ENCODE assay signal across 10 mouse cellular contexts in genomic region chr2:32353836-32354235, GRCm38 (mm10). TPM values are rescaled to one million over a fixed set of nuclear protein-coding genes. Genes with fewer than 3 reads are reported as not detected.
A peak's percentile ranks its signal among the peaks of the same experiment; 100 is the strongest.
DNase-seq lines count a peak whose midpoint lies in the region; ATAC-seq and TF ChIP-seq lines count a peak whose summit lies in the region.
"Had no signal": no experiment of that assay in that cellular context is flagged by ENCODE, and none has a peak within 500 bp of the region (broad histone marks: within the 10 kb centered on the region; RNA-seq: fewer than 3 reads in every experiment).

No protein-coding gene starts in this region.

- TF ChIP-seq CTCF in hindbrain, postnatal 0 days (IDR thresholded peaks at IDR 0.05; ENCODE audit: low read depth): no peak

- peak overlapping the region; percentile 93; the same call in 1 of the 2 replicates for H3K9ac ChIP-seq in hindbrain, embryonic 13.5 days
- no peak overlapping the region for H3K9ac ChIP-seq in hindbrain, postnatal 0 days (replicated peaks; ENCODE audit: low read length)
- no peak overlapping the region for H3K9ac ChIP-seq in neural tube, embryonic 13.5 days
- H3K9ac ChIP-seq in limb, embryonic 12.5 days (replicated peaks): peak overlapping the region; percentile 12; the same call in 1 of the 2 replicates

- WGBS in hindbrain, embryonic 13.5 days: 79% methylated on average over 6 of the region's 6 CpGs
- WGBS in hindbrain, postnatal 0 days: 78% methylated on average over 6 of the region's 6 CpGs
- WGBS in neural tube, embryonic 13.5 days: 80% methylated on average over 6 of the region's 6 CpGs
- 67% methylated on average over 6 of the region's 6 CpGs for WGBS in limb, embryonic 12.5 days

- peak overlapping the region; percentile 78; the same call in 1 of the 2 replicates for H3K4me2 ChIP-seq in hindbrain, embryonic 13.5 days
- H3K4me2 ChIP-seq in hindbrain, postnatal 0 days (ENCODE audit: low read depth, low read length): no peak overlapping the region; the same call in 1 of the 2 replicates
- peak overlapping the region; percentile 73 for H3K4me2 ChIP-seq in neural tube, embryonic 13.5 days
- peak overlapping the region; percentile 70 for H3K4me2 ChIP-seq in limb, embryonic 12.5 days

- peaks cover 7% of the 10 kb centered on the region; the same call in 1 of the 2 replicates for H3K36me3 ChIP-seq in hindbrain, embryonic 13.5 days
- H3K36me3 ChIP-seq in hindbrain, postnatal 0 days (ENCODE audit: insufficient read depth, low read length): no peaks in the 10 kb centered on the region
- peaks cover 4% of the 10 kb centered on the region; the same call in 1 of the 2 replicates for H3K36me3 ChIP-seq in neural tube, embryonic 13.5 days
- peaks cover 19% of the 10 kb centered on the region for H3K36me3 ChIP-seq in limb, embryonic 12.5 days
- H3K36me3 ChIP-seq: forebrain, embryonic 10.5 days had no signal

- H3K4me3 ChIP-seq in hindbrain, embryonic 13.5 days: 0 out of 2 replicates have a peak overlapping the region, but pooled peaks have one; percentile 73
- H3K4me3 ChIP-seq in hindbrain, postnatal 0 days (ENCODE audit: low read length): no peak overlapping the region
- H3K4me3 ChIP-seq in neural tube, embryonic 13.5 days: 0 out of 2 replicates have a peak overlapping the region, but pooled peaks have one; percentile 74
- peak overlapping the region; percentile 80; the same call in 1 of the 2 replicates for H3K4me3 ChIP-seq in limb, embryonic 12.5 days (replicated peaks)

- H3K4me1 ChIP-seq in hindbrain, embryonic 13.5 days (replicated peaks): peaks cover 33% of the 10 kb centered on the region
- peaks cover 4% of the 10 kb centered on the region; the same call in 1 of the 2 replicates for H3K4me1 ChIP-seq in hindbrain, postnatal 0 days (ENCODE audit: insufficient read depth, low read length)
- peaks cover 34% of the 10 kb centered on the region for H3K4me1 ChIP-seq in neural tube, embryonic 13.5 days (replicated peaks)
- H3K4me1 ChIP-seq in limb, embryonic 12.5 days (replicated peaks): peaks cover 34% of the 10 kb centered on the region

- ATAC-seq in hindbrain, embryonic 13.5 days (ENCODE audit: low FRiP score): no peak
- no peak for ATAC-seq in hindbrain, postnatal 0 days
- ATAC-seq in neural tube, embryonic 13.5 days (ENCODE audit: low read depth): no peak
- ATAC-seq in limb, embryonic 12.5 days (ENCODE audit: insufficient number of reproducible peaks, insufficient read depth, low FRiP score, low TSS enrichment, low read depth): no peak

- H3K9me3 ChIP-seq in hindbrain, embryonic 13.5 days: no peaks in the 10 kb centered on the region
- H3K9me3 ChIP-seq in hindbrain, postnatal 0 days (ENCODE audit: low read length): no peaks in the 10 kb centered on the region
- no peaks in the 10 kb centered on the region for H3K9me3 ChIP-seq in neural tube, embryonic 13.5 days
- no peaks in the 10 kb centered on the region for H3K9me3 ChIP-seq in limb, embryonic 12.5 days
- H3K9me3 ChIP-seq: forebrain, embryonic 10.5 days had no signal

- H3K27ac ChIP-seq in hindbrain, embryonic 13.5 days: no peak overlapping the region
- no peak overlapping the region for H3K27ac ChIP-seq in hindbrain, postnatal 0 days
- H3K27ac ChIP-seq in neural tube, embryonic 13.5 days (replicated peaks): no peak overlapping the region
- H3K27ac ChIP-seq in limb, embryonic 12.5 days: 0 out of 2 replicates have a peak overlapping the region, but pooled peaks have one; percentile 94

- H3K27me3 ChIP-seq in hindbrain, embryonic 13.5 days: 0 out of 2 replicates have a peak, but pooled peaks cover 15% of the 10 kb centered on the region
- H3K27me3 ChIP-seq in hindbrain, postnatal 0 days (ENCODE audit: insufficient read depth, low read length): no peaks in the 10 kb centered on the region
- 0 out of 2 replicates have a peak, but pooled peaks cover 6% of the 10 kb centered on the region for H3K27me3 ChIP-seq in neural tube, embryonic 13.5 days
- no peaks in the 10 kb centered on the region for H3K27me3 ChIP-seq in limb, embryonic 12.5 days

- DNase-seq in hindbrain, postnatal 0 days (ENCODE audit: low spot score): no peak
- DNase-seq in neural tube, embryonic 10.5 days (ENCODE audit: extremely low spot score, low spot score): no peak
- peak; percentile 60 for DNase-seq in yolk sac, embryonic 10.5 days (ENCODE audit: low spot score)
- DNase-seq in kidney, postnatal 14 days: no peak
- DNase-seq in left cerebral cortex, adult 18-20 months (ENCODE audit: low spot score in 2 of 2): no peak

RNA-seq across cellular contexts. Expression of gene Dnm1, which starts 0.7 kb away (rescaled TPM):
- 42.7 and 44.3 TPM in 2 replicates for polyA plus RNA-seq in hindbrain, embryonic 13.5 days (2015; fragmentation: Nextera tagmentation; extraction: Ambion mirVana)
- total RNA-seq in hindbrain, postnatal 0 days (2014; rRNA removed): 190 and 211 TPM in 2 replicates
- 87.6 and 96.9 TPM in 2 replicates for polyA plus RNA-seq in hindbrain, postnatal 0 days (2015; fragmentation: Nextera tagmentation; extraction: Ambion mirVana)
- 44.3 and 47.0 TPM in 2 replicates for polyA plus RNA-seq in neural tube, embryonic 13.5 days (2015; fragmentation: Nextera tagmentation; extraction: Ambion mirVana)
- 38.8 and 46.8 TPM in 2 replicates for polyA plus RNA-seq in limb, embryonic 12.5 days (2016; fragmentation: Nextera tagmentation; extraction: Ambion mirVana)
- total RNA-seq in left cerebral cortex, adult 18-20 months (2021): 1,000 to 10,000 TPM; 1,236 to 1,244 TPM
- total RNA-seq: granulocyte monocyte progenitor cell, adult 5-6 weeks had no signal

RNA-seq across cellular contexts. Expression of gene Ciz1, which starts 1.7 kb away (rescaled TPM):
- polyA plus RNA-seq in hindbrain, embryonic 13.5 days (2015; fragmentation: Nextera tagmentation; extraction: Ambion mirVana): 52.4 and 53.7 TPM in 2 replicates
- total RNA-seq in hindbrain, postnatal 0 days (2014; rRNA removed): 87.6 and 103 TPM in 2 replicates
- 33.3 and 40.3 TPM in 2 replicates for polyA plus RNA-seq in hindbrain, postnatal 0 days (2015; fragmentation: Nextera tagmentation; extraction: Ambion mirVana)
- 49.9 and 51.1 TPM in 2 replicates for polyA plus RNA-seq in neural tube, embryonic 13.5 days (2015; fragmentation: Nextera tagmentation; extraction: Ambion mirVana)
- polyA plus RNA-seq in limb, embryonic 12.5 days (2016; fragmentation: Nextera tagmentation; extraction: Ambion mirVana): 55.4 and 62.1 TPM in 2 replicates
- 10 to 100 TPM; 66.4 to 78.3 TPM for total RNA-seq in left cerebral cortex, adult 18-20 months (2021)

RNA-seq across cellular contexts. Expression of gene 1110008P14Rik, which starts 27.9 kb away (rescaled TPM):
- 103 and 108 TPM in 2 replicates for polyA plus RNA-seq in hindbrain, embryonic 13.5 days (2015; fragmentation: Nextera tagmentation; extraction: Ambion mirVana)
- total RNA-seq in hindbrain, postnatal 0 days (2014; rRNA removed): 458 and 481 TPM in 2 replicates
- polyA plus RNA-seq in hindbrain, postnatal 0 days (2015; fragmentation: Nextera tagmentation; extraction: Ambion mirVana): 220 and 233 TPM in 2 replicates
- 101 and 135 TPM in 2 replicates for polyA plus RNA-seq in neural tube, embryonic 13.5 days (2015; fragmentation: Nextera tagmentation; extraction: Ambion mirVana)
- 44.3 and 45.8 TPM in 2 replicates for polyA plus RNA-seq in limb, embryonic 12.5 days (2016; fragmentation: Nextera tagmentation; extraction: Ambion mirVana)
- total RNA-seq in left cerebral cortex, adult 18-20 months (2021): 100 to 1,000 TPM; 283 to 350 TPM

RNA-seq across cellular contexts. Expression of gene Lcn2, which starts 34.2 kb away (rescaled TPM):
- polyA plus RNA-seq in hindbrain, embryonic 13.5 days (2015; fragmentation: Nextera tagmentation; extraction: Ambion mirVana): 1.0 TPM in 1 of 2 replicates, not detected in the other
- 0.31 and 0.58 TPM in 2 replicates for total RNA-seq in hindbrain, postnatal 0 days (2014; rRNA removed)
- polyA plus RNA-seq in hindbrain, postnatal 0 days (2015; fragmentation: Nextera tagmentation; extraction: Ambion mirVana): 0.80 and 0.93 TPM in 2 replicates
- polyA plus RNA-seq in neural tube, embryonic 13.5 days (2015; fragmentation: Nextera tagmentation; extraction: Ambion mirVana): 0.56 and 1.4 TPM in 2 replicates
- 0.95 TPM in 1 of 2 replicates, not detected in the other for polyA plus RNA-seq in limb, embryonic 12.5 days (2016; fragmentation: Nextera tagmentation; extraction: Ambion mirVana)
- total RNA-seq in left cerebral cortex, adult 18-20 months (2021): under 1 TPM; 0.77 to 0.84 TPM
- polyA plus RNA-seq: forebrain, embryonic 10.5 days had no signal

RNA-seq across cellular contexts. Expression of gene Ptges2, which starts 41.9 kb away (rescaled TPM):
- 41.2 and 41.3 TPM in 2 replicates for polyA plus RNA-seq in hindbrain, embryonic 13.5 days (2015; fragmentation: Nextera tagmentation; extraction: Ambion mirVana)
- total RNA-seq in hindbrain, postnatal 0 days (2014; rRNA removed): 41.3 and 45.5 TPM in 2 replicates
- polyA plus RNA-seq in hindbrain, postnatal 0 days (2015; fragmentation: Nextera tagmentation; extraction: Ambion mirVana): 55.6 and 57.0 TPM in 2 replicates
- polyA plus RNA-seq in neural tube, embryonic 13.5 days (2015; fragmentation: Nextera tagmentation; extraction: Ambion mirVana): 44.3 and 46.0 TPM in 2 replicates
- 32.2 and 36.7 TPM in 2 replicates for polyA plus RNA-seq in limb, embryonic 12.5 days (2016; fragmentation: Nextera tagmentation; extraction: Ambion mirVana)
- total RNA-seq in left cerebral cortex, adult 18-20 months (2021): 10 to 100 TPM; 49.5 to 51.2 TPM

Comparison
In these comparisons a context has a peak if more than half of its experiments do, and no peak if none do; other contexts are left out.
1. H3K9ac ChIP-seq: peak in hindbrain, embryonic 13.5 days (single experiment) and limb, embryonic 12.5 days (single experiment); none in hindbrain, postnatal 0 days (single experiment) and neural tube, embryonic 13.5 days (single experiment).